Mouse (Mus musculus) heart, embryonic 12.5 days (tissue): Measurements from ENCODE around the gene 1700018B08Rik. TPM values are rescaled to one million over a fixed set of nuclear protein-coding genes. Genes with fewer than 3 reads are reported as not detected.
A peak's percentile ranks its signal among the peaks of the same experiment; 100 is the strongest.

Experiments used
- ATAC-seq: fragments of 200-750 bp; cut with Nextera tagmentation; 2 replicates; pipeline ENCODE4 v1.8.0; 2017; ENCODE audit warnings: moderate TSS enrichment, moderate library complexity; ENCODE audit not compliant: insufficient number of reproducible peaks, low FRiP score
- H3K27ac ChIP-seq: fragments of 300-500 bp; sonication (generic); 2 replicates; pipeline ENCODE4 v1.5.1; 2016; ENCODE audit warnings: mild to moderate bottlenecking, moderate library complexity; ENCODE audit not compliant: poor library complexity, severe bottlenecking
- H3K27me3 ChIP-seq: fragments of 300-500 bp; sonication (generic); replicated peaks from 2 replicates; pipeline ENCODE4 v1.6.1; 2016; ENCODE audit warnings: mild to moderate bottlenecking, moderate library complexity
- H3K36me3 ChIP-seq: fragments of 300-500 bp; sonication (generic); 2 replicates; pipeline ENCODE4 v1.6.1; 2016; ENCODE audit warnings: mild to moderate bottlenecking, moderate library complexity
- H3K4me1 ChIP-seq: fragments of 300-500 bp; sonication (generic); replicated peaks from 2 replicates; pipeline ENCODE4 v1.6.1; 2016; ENCODE audit warnings: mild to moderate bottlenecking
- H3K4me2 ChIP-seq: fragments of 300-500 bp; sonication (generic); 2 replicates; pipeline ENCODE4 v1.6.1; 2016; ENCODE audit warnings: mild to moderate bottlenecking, moderate library complexity
- H3K4me3 ChIP-seq: fragments of 300-500 bp; sonication (generic); 2 replicates; pipeline ENCODE4 v1.5.1; 2016; ENCODE audit warnings: mild to moderate bottlenecking
- H3K9ac ChIP-seq: fragments of 300-500 bp; sonication (generic); 2 replicates; pipeline ENCODE4 v1.6.1; 2016; ENCODE audit warnings: mild to moderate bottlenecking, moderate library complexity
- H3K9me3 ChIP-seq: fragments of 300-500 bp; sonication (generic); replicated peaks from 2 replicates; pipeline ENCODE4 v1.6.1; 2016; ENCODE audit warnings: mild to moderate bottlenecking, moderate library complexity
- WGBS: fragments of 180-500 bp; shearing (Covaris S2); methylation state at CpG from one replicate; pipeline ENCODE4 v1.1.7; 2016; 5-methylcytosine and 5-hydroxymethylcytosine counted together
- polyA plus RNA-seq: library from polyadenylated mRNA; unstranded; fragments of >200 nt; fragmentation: Nextera tagmentation; extraction: Ambion mirVana; gene quantifications from 2 replicates; pipeline ENCODE4 v1.2.1, GENCODE M21; 2016

The 1700018B08Rik gene
- polyA plus RNA-seq, 1 experiment from 2014 or later, result not detected

DNA sequence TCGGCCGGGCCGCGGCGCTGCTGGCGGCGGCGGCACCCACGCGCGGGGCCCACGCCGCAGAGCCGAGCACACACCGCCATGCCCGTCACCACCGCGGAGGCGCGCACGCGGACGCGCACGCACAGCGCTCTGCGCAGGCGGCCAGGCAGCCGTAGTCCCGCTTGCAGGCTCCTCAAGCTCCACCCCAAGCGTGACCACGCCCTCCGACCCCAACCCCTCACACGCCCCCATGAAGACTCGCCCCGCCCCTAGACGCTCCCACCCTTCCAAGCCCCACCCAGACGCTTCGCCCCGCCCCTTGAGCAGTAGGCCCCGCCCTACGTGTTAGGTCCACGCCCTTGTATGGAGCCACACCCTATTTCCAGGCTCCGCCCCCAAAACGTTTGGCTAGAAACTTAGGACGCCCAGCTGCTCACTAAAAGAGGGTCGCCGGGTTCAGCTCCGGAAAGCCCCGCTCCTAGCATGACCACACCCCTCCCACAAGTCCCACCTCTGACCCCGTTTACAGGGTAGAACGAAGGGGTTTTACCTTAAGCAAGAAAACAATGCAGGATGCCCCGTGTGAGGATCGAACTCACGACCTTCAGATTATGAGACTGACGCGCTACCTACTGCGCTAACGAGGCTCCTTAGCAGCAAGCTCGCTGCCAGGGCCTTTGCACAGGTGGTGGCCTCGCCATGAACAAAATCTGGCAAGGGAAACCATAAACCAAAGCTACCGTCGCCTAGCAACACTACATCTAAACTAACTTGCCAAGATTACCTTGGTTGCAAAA lies 34.7 kb upstream of the 1700018B08Rik start, which contains the start of gene Fbxo31:
Gene Fbxo31 (minus strand): TSS at position 131 of the 776 bp plus-strand sequence.
- Histone ChIP-seq H3K9me3 (no peaks in the 10 kb centered on the region), H3K27me3 (no peaks in the 10 kb centered on the region), H3K9ac (peak within 1 kb of the TSS; percentile 93), H3K4me3 (peak within 1 kb of the TSS; percentile 93), H3K36me3 (no peaks in the 10 kb centered on the region), H3K4me2 (peak within 1 kb of the TSS; percentile 96), H3K27ac (no peak within 1 kb of the TSS), H3K4me1 (peaks cover 19% of the 10 kb centered on the region)
- peak; percentile 94 for ATAC-seq
- WGBS, result 2% methylated on average over 52 of the region's 63 CpGs

DNA sequence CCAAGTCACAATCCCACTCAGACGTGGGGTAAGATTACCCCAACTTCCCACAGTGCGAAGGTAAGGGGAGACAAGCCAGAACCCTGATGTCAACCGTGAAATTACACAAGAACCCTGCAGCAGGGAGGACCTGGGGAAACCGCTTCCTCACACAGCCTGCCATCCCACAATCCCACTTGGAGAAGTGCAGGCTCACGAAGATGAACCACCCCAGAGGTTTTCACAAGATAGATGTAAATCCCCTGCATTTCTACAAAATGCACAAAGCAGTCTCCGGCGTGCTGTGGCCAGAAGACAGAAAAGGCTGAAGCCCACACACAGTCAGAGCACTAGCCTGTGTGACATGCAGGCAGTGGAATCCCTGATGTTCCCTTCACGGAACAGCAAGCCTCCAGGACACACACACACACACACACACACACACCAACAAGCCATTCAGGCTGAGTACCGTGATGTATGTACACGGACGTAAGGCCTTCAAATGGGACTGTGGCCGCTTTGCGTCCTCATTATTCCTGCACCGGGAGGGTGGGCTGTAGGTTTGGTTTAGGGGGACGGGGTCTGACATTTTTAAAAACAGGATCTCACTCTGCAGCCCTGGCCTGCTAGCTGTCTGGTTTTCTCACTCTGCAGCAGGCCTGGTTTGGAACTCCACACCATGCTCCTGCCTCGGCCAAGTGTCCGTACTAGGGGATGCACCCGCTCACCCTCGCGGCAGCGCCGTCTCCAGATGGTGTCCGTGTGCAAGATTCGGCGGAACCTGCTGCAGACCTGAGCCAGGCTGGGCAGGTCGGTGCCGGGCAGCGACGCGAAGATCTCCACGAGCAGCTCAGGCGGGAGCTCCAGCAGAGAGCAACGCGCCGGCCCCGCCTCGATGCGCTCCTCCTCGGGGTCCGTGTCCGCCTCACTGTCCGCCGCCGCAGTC lies 33.9 kb upstream of the 1700018B08Rik start:
- Histone ChIP-seq H3K27me3 (no peaks in the 10 kb centered on the region), H3K4me1 (peaks cover 27% of the 10 kb centered on the region), H3K27ac (no peak overlapping the region), H3K36me3 (no peaks in the 10 kb centered on the region), H3K4me3 (peak overlapping the region; percentile 93), H3K9me3 (no peaks in the 10 kb centered on the region), H3K4me2 (peak overlapping the region; percentile 96), H3K9ac (peak overlapping the region; percentile 93)
- WGBS, result 3% methylated on average over 38 of the region's 44 CpGs
- no peak; the same call in 1 of the 2 replicates for ATAC-seq

DNA sequence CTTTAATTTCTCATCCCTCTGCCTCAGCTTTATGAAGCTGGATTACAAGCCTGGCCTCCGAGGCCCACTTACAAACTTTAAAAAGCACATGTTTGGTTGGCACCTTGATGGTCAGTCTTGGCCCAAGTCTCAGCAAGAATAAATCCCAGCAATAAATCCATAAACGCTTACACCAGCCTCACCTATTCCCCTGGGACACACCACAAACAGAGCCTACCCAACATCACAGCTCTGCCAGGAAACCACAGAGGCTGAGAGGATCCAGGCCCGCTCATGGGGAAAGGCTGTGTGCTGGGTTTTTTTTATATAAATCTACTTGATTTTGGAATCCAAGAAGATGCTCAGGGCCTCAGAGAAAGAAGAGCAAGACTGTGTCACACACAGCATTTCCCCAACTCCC lies 31.5 kb upstream of the 1700018B08Rik start:
- no peak overlapping the region for H3K4me3 ChIP-seq
- no peaks in the 10 kb centered on the region for H3K36me3 ChIP-seq
- 82% methylated on average over 3 of the region's 3 CpGs for WGBS
- no peak overlapping the region for H3K4me2 ChIP-seq
- H3K27ac ChIP-seq, result no peak overlapping the region
- peaks cover 37% of the 10 kb centered on the region for H3K4me1 ChIP-seq
- H3K9me3 ChIP-seq, result no peaks in the 10 kb centered on the region
- ATAC-seq, result no peak
- no peaks in the 10 kb centered on the region for H3K27me3 ChIP-seq
- no peak overlapping the region for H3K9ac ChIP-seq

DNA sequence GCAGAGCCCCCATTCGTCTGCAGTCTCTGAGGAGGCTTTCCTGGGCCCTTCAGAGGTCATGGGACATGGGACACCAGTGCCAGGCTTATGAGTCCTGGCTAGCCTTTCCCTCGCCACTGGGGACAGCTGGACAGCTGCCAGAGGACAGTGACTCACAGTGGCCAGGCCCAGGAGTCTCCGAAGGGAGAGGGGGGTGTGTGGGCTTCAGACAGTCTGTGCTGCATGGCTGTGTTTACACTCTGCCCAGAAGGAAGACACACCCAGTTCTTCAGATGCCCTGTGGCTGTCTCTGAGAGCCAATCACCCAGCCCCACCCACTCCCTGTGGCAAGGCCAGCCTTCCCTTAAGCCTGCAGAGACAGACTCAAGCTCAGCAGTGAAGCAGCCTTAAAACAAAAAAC lies 29.2 kb upstream of the 1700018B08Rik start:
- Histone ChIP-seq H3K27me3 (no peaks in the 10 kb centered on the region), H3K4me1 (peaks cover 43% of the 10 kb centered on the region)

DNA sequence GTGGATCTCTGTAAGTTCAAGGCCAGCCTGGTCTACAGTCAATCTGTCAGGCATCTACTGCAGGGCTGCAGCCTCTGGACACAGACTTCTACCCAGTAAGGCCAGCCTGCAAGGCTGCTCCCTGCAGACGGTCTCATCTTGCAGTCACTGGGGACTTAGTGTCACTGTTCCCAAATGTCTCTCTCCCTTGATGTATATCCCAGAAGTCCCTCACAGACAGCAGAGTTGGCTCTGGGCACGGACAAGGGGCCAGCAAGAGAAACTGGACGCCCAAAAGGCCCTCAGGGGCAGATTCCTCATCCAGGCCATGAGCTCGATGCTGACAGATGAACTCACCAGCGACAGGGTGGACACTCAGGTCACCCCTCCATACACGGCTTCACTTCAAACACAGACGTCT lies 28.0 kb upstream of the 1700018B08Rik start:
- WGBS, result 74% methylated on average over 7 of the region's 7 CpGs
- H3K27me3 ChIP-seq, result no peaks in the 10 kb centered on the region

More for the DNA sequence above, 29.2 kb upstream of the 1700018B08Rik start:
- H3K4me2 ChIP-seq, result no peak overlapping the region
- H3K27ac ChIP-seq, result no peak overlapping the region
- ATAC-seq, result peak; percentile 64
- WGBS, result 32% methylated on average over 3 of the region's 3 CpGs
- no peaks in the 10 kb centered on the region for H3K36me3 ChIP-seq
- no peak overlapping the region for H3K9ac ChIP-seq
- no peak overlapping the region for H3K4me3 ChIP-seq
- H3K9me3 ChIP-seq, result no peaks in the 10 kb centered on the region

DNA sequence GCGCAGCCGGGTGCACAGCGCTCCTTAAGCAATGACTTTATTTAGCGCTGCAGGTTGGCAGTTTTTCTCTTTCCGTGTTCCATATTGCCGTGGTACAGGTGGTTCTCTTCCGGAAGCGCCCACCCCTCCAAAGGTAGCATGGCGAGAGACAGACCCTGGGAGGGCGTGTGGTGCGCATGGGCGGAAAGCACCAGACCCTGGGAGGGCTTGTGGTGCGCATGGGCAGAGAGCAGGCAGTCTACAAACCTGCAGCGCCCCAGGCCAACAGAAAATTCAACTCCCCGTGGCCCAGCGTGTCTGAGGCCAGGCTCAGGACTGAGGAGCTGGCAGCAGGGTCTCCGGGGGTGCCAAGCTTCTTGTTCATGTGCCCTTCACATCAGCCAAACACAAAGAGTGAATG lies 26.7 kb upstream of the 1700018B08Rik start:
- peak overlapping the region; percentile 8; the same call in 1 of the 2 replicates for H3K4me3 ChIP-seq

More for the DNA sequence above, 28.0 kb upstream of the 1700018B08Rik start:
- no peak for ATAC-seq
- no peaks in the 10 kb centered on the region for H3K36me3 ChIP-seq
- H3K4me3 ChIP-seq, result no peak overlapping the region
- peaks cover 36% of the 10 kb centered on the region for H3K4me1 ChIP-seq
- no peak overlapping the region for H3K27ac ChIP-seq
- no peaks in the 10 kb centered on the region for H3K9me3 ChIP-seq
- no peak overlapping the region for H3K4me2 ChIP-seq
- H3K9ac ChIP-seq, result no peak overlapping the region

DNA sequence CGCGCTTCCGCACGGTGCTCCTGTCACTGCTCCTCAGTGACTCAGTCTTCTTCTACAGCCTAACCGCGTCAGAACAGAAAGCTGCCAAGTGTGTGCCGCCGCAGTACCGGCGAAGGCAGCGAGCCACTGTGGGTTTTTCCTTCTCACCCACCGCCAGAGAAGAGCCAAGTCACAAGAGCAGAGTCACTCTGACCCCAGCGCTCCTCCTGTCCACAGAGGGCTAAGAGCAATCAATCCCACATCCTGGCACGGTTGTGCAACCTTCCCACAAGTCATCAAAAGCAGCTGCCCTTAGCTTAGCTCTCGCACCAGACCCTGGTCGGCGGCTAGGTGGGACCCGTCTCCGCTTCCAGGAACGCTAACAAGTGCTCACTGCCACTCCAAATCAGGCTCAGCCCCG lies 26.2 kb upstream of the 1700018B08Rik start:
- H3K4me1 ChIP-seq, result peaks cover 29% of the 10 kb centered on the region
- H3K4me2 ChIP-seq, result peak overlapping the region; percentile 31; the same call in 1 of the 2 replicates
- no peak overlapping the region for H3K9ac ChIP-seq
- no peaks in the 10 kb centered on the region for H3K9me3 ChIP-seq
- H3K36me3 ChIP-seq, result 0 out of 2 replicates have a peak, but pooled peaks cover under 1% of the 10 kb centered on the region
- WGBS, result 77% methylated on average over 21 of the region's 21 CpGs
- peak overlapping the region; percentile 8; the same call in 1 of the 2 replicates for H3K4me3 ChIP-seq
- no peak for ATAC-seq
- no peaks in the 10 kb centered on the region for H3K27me3 ChIP-seq
- no peak overlapping the region for H3K27ac ChIP-seq

More for the DNA sequence above, 26.7 kb upstream of the 1700018B08Rik start:
- H3K4me1 ChIP-seq, result peaks cover 29% of the 10 kb centered on the region
- H3K27me3 ChIP-seq, result no peaks in the 10 kb centered on the region
- no peak overlapping the region for H3K27ac ChIP-seq
- WGBS, result 73% methylated on average over 17 of the region's 17 CpGs
- H3K36me3 ChIP-seq, result no peaks in the 10 kb centered on the region
- no peak for ATAC-seq
- H3K4me2 ChIP-seq, result peak overlapping the region; percentile 31; the same call in 1 of the 2 replicates
- H3K9me3 ChIP-seq, result no peaks in the 10 kb centered on the region
- no peak overlapping the region for H3K9ac ChIP-seq

DNA sequence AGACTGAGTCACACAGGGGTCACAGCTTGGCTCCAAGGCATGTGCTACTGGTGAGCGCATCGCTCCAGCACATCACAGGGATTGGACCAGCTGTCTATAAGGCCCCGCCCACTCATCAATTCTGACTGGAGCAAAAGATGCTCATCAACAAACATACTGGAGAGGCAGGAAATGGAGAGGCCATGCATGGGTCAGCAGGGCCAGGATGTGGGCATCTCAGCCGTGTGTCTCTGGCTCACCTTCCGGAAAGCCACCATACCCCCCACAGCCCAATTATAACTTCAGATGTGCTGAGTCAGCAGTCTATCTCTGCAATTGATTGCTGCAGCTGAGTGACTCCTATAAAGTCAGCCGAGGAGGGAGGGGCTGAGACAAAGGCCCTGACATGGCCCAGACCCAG lies 24.2 kb upstream of the 1700018B08Rik start:
- no peak overlapping the region for H3K27ac ChIP-seq
- no peak overlapping the region for H3K9ac ChIP-seq
- peaks cover 24% of the 10 kb centered on the region for H3K4me1 ChIP-seq
- no peak overlapping the region for H3K4me2 ChIP-seq
- 0 out of 2 replicates have a peak, but pooled peaks cover 9% of the 10 kb centered on the region for H3K36me3 ChIP-seq
- WGBS, result 83% methylated on average over 6 of the region's 6 CpGs
- H3K27me3 ChIP-seq, result no peaks in the 10 kb centered on the region
- no peak overlapping the region for H3K4me3 ChIP-seq
- ATAC-seq, result no peak
- H3K9me3 ChIP-seq, result no peaks in the 10 kb centered on the region

DNA sequence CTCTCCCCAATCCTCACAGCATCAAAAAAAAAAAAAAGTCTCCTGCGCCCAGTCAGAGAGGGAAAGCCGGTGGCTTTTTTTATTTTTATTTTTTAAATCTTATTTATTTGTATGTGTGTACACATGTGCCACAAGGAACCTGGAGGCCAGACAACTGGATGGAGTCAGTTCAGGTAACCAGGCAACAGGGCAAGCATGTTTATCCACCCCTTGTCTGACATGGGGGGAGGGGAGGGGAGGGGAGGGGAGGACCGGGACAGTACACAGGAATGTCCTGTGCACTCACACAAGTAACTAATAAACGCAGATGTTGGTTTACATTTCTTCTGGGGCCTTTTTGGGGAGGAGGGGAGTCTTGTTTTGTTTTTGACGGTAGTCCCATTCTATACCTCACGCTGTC lies 19.6 kb upstream of the 1700018B08Rik start:
- Histone ChIP-seq H3K9ac (no peak overlapping the region), H3K4me3 (no peak overlapping the region), H3K36me3 (peaks cover 23% of the 10 kb centered on the region), H3K4me2 (no peak overlapping the region), H3K27ac (no peak overlapping the region), H3K27me3 (no peaks in the 10 kb centered on the region), H3K9me3 (no peaks in the 10 kb centered on the region), H3K4me1 (peaks cover 24% of the 10 kb centered on the region)
- ATAC-seq, result no peak
- WGBS, result 80% methylated on average over 6 of the region's 6 CpGs

DNA sequence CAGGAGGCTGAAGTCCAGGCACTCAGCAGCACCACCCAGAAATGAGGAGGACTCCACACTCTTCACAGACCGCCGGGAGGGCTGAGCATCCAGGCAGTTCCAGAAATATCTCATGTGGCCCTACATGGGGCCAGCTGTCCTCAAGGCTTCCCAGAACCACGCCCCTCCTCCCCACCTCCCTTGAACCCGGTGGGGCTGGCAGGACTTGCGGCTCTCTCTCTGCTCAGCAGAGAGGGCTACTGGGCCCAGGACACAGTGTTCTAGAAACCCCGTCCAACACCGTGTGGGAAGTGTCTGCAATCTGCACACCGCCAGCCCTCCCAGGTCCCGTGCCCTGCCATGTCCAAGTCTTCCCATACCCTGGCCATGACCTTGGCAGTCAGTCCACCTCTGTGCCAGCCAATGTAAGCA lies 18.8 kb upstream of the 1700018B08Rik start:
- no peaks in the 10 kb centered on the region for H3K9me3 ChIP-seq
- no peak overlapping the region for H3K4me3 ChIP-seq
- H3K9ac ChIP-seq, result no peak overlapping the region
- 51% methylated on average over 9 of the region's 9 CpGs for WGBS
- H3K27ac ChIP-seq, result peak overlapping the region; percentile 32; the same call in 1 of the 2 replicates
- peaks cover 17% of the 10 kb centered on the region for H3K4me1 ChIP-seq
- ATAC-seq, result peak; percentile 23; the same call in 1 of the 2 replicates
- H3K4me2 ChIP-seq, result no peak overlapping the region
- H3K27me3 ChIP-seq, result no peaks in the 10 kb centered on the region
- peaks cover 27% of the 10 kb centered on the region for H3K36me3 ChIP-seq
